Mouse (Mus musculus): ENCODE results near the gene Atp8a2. TPM values are rescaled to one million over a fixed set of nuclear protein-coding genes. Genes with fewer than 3 reads are reported as not detected.

The Atp8a2 gene
- polyA plus RNA-seq, 1 experiment from 2014 or later, result 47.2 TPM

DNA sequence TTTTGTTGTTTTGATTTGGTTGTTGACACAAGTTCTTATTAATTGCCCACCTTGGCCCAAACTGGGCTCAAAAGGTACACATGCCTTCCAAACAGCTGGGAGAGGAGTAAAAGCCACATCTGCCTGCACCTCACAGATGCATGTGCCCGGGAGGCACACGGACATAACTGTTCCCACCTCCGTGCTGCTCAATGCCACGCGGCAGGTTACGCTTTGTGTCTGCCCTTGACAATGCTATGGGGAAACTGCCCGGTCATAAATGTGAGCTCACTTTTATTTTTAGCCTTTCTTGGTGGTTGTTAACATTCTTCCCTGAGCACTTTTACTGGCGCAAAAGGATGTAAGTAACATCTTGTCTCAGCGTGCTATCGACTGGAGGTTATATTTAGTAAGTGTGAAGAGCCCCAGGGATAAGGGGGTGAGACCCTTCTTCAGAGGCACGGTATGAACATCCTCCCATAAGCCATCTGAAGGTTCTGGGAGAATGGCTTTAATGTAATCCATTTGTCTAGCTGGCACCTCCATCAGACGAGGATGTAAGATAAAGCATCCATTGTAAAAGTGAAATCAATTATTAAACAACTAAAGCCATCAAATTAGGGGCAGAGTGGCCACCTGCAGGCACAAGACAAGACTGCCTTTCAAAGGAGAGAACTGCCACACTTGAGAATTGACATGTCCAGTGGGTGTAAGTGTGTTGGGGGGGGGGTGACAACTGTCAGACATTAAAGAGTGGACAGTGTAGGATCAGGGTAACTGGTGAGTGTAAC lies 24.5 kb downstream of the Atp8a2 start:
- ATAC-seq, result no peak
- H3K9me3 ChIP-seq (ENCODE audit: control insufficient read depth, low read length), result no peaks in the 10 kb centered on the region
- no peaks in the 10 kb centered on the region for H3K4me1 ChIP-seq (replicated peaks; ENCODE audit: control insufficient read depth, insufficient read depth, low read length)
- H3K4me2 ChIP-seq (ENCODE audit: low read length), result no peak overlapping the region
- no peak overlapping the region for H3K4me3 ChIP-seq (replicated peaks; ENCODE audit: low read length)
- WGBS, result 54% methylated on average over 12 of the region's 12 CpGs
- no peaks in the 10 kb centered on the region for H3K36me3 ChIP-seq (ENCODE audit: control insufficient read depth, insufficient read depth)
- no peak overlapping the region for H3K9ac ChIP-seq (replicated peaks; ENCODE audit: low read depth, low read length)
- no peaks in the 10 kb centered on the region for H3K27me3 ChIP-seq (replicated peaks; ENCODE audit: control insufficient read depth, insufficient read depth, low read length)
- H3K27ac ChIP-seq (ENCODE audit: low read length), result no peak overlapping the region

DNA sequence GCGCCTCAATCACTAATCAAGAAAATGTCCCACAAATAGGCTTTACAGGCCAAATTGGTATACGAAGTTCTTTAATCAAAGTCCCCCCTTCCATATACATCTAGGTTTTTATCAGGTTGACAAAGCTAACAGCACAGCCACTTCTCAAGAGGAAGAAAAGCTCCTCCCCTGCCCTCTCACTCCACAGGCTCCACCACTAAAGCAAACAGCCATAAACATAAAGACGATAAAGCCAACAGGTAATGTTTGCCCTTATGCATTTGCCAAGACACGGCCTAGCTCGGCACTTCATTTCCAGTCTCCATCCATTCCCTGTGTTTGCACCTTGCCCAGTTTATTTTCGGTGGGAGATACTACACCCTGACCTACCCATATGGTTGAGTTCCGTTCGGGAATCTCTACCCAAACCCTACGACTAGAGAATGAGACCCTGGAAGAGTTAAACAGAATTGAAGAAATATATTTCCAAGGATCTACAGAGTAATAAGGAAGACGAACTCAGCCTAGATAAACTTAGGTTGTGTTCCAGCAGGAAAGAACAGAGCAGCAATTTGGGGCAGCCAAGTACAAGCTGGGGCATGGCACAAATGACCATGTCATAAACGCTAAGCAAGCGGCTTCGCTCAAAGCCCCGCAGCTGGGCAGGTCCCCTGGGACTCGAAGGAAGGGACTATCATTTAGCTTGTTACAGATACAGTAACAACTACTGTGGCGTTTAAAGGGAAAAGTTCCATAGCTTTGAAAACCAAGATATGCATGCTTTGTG lies 26.0 kb downstream of the Atp8a2 start:
- H3K4me1 ChIP-seq (replicated peaks; ENCODE audit: control insufficient read depth, insufficient read depth, low read length), result no peaks in the 10 kb centered on the region
- no peak overlapping the region for H3K4me3 ChIP-seq (replicated peaks; ENCODE audit: low read length)
- no peaks in the 10 kb centered on the region for H3K9me3 ChIP-seq (ENCODE audit: control insufficient read depth, low read length)
- no peaks in the 10 kb centered on the region for H3K36me3 ChIP-seq (ENCODE audit: control insufficient read depth, insufficient read depth)
- no peak for ATAC-seq
- H3K4me2 ChIP-seq (ENCODE audit: low read length), result no peak overlapping the region
- no peak overlapping the region for H3K9ac ChIP-seq (replicated peaks; ENCODE audit: low read depth, low read length)
- no peaks in the 10 kb centered on the region for H3K27me3 ChIP-seq (replicated peaks; ENCODE audit: control insufficient read depth, insufficient read depth, low read length)
- no peak overlapping the region for H3K27ac ChIP-seq (ENCODE audit: low read length)
- 85% methylated on average over 16 of the region's 16 CpGs for WGBS

- H3K9me3 ChIP-seq (ENCODE audit: control insufficient read depth, low read length), result no peaks in the 10 kb centered on the region
- H3K4me3 ChIP-seq (replicated peaks; ENCODE audit: low read length), result no peak overlapping the region
- no peaks in the 10 kb centered on the region for H3K36me3 ChIP-seq (ENCODE audit: control insufficient read depth, insufficient read depth)
- H3K4me1 ChIP-seq (replicated peaks; ENCODE audit: control insufficient read depth, insufficient read depth, low read length), result no peaks in the 10 kb centered on the region
- no peak overlapping the region for H3K27ac ChIP-seq (ENCODE audit: low read length)
- no peaks in the 10 kb centered on the region for H3K27me3 ChIP-seq (replicated peaks; ENCODE audit: control insufficient read depth, insufficient read depth, low read length)
- H3K4me2 ChIP-seq (ENCODE audit: low read length), result no peak overlapping the region
- WGBS, result 95% methylated on average over 3 of the region's 3 CpGs
- H3K9ac ChIP-seq (replicated peaks; ENCODE audit: low read depth, low read length), result no peak overlapping the region
- ATAC-seq, result no peak
These were observed 33.6 kb downstream of the Atp8a2 start for GRCm38 (mm10) chr14:60163367-60163766.

DNA sequence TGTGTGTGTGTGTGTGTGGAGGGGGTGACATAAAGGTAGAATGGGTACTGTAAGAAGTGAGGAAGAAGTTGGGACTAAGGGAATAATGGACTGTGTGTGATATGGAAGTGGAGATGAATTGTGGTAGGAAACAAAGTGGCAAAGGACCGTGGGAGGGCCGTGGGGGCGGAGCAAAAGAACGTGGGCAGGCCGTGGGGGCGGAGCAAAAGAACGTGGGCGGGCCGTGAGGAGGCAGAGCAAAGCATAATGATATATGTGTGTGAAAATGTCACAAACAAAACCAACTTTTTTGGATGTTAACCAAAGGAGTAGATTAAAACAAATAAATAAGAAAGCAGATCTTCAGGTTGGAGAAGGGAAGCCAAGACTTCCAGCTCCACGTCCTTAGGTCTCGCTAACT lies 44.6 kb downstream of the Atp8a2 start:
- H3K27ac ChIP-seq (ENCODE audit: low read length), result no peak overlapping the region
- H3K9ac ChIP-seq (replicated peaks; ENCODE audit: low read depth, low read length), result no peak overlapping the region
- no peaks in the 10 kb centered on the region for H3K27me3 ChIP-seq (replicated peaks; ENCODE audit: control insufficient read depth, insufficient read depth, low read length)
- WGBS, result 88% methylated on average over 11 of the region's 11 CpGs
- ATAC-seq, result no peak
- no peak overlapping the region for H3K4me2 ChIP-seq (ENCODE audit: low read length)
- H3K4me1 ChIP-seq (replicated peaks; ENCODE audit: control insufficient read depth, insufficient read depth, low read length), result no peaks in the 10 kb centered on the region
- no peaks in the 10 kb centered on the region for H3K9me3 ChIP-seq (ENCODE audit: control insufficient read depth, low read length)
- H3K36me3 ChIP-seq (ENCODE audit: control insufficient read depth, insufficient read depth), result no peaks in the 10 kb centered on the region
- H3K4me3 ChIP-seq (replicated peaks; ENCODE audit: low read length), result no peak overlapping the region

GRCm38 (mm10) chr14:60148893-60149292 lies 48.1 kb downstream of the Atp8a2 start:
- Histone ChIP-seq H3K4me3 (replicated peaks; ENCODE audit: low read length) (no peak overlapping the region), H3K9me3 (ENCODE audit: control insufficient read depth, low read length) (no peaks in the 10 kb centered on the region), H3K4me2 (ENCODE audit: low read length) (no peak overlapping the region), H3K36me3 (ENCODE audit: control insufficient read depth, insufficient read depth) (no peaks in the 10 kb centered on the region), H3K9ac (replicated peaks; ENCODE audit: low read depth, low read length) (no peak overlapping the region), H3K4me1 (replicated peaks; ENCODE audit: control insufficient read depth, insufficient read depth, low read length) (no peaks in the 10 kb centered on the region), H3K27ac (ENCODE audit: low read length) (no peak overlapping the region), H3K27me3 (replicated peaks; ENCODE audit: control insufficient read depth, insufficient read depth, low read length) (no peaks in the 10 kb centered on the region)
- ATAC-seq, result no peak
- 54% methylated on average over 3 of the region's 3 CpGs for WGBS

GRCm38 (mm10) chr14:60143234-60143633 lies 53.7 kb downstream of the Atp8a2 start:
- H3K36me3 ChIP-seq (ENCODE audit: control insufficient read depth, insufficient read depth), result no peaks in the 10 kb centered on the region
- no peak for ATAC-seq
- H3K27ac ChIP-seq (ENCODE audit: low read length), result no peak overlapping the region
- H3K27me3 ChIP-seq (replicated peaks; ENCODE audit: control insufficient read depth, insufficient read depth, low read length), result no peaks in the 10 kb centered on the region
- H3K4me3 ChIP-seq (replicated peaks; ENCODE audit: low read length), result no peak overlapping the region
- H3K9ac ChIP-seq (replicated peaks; ENCODE audit: low read depth, low read length), result no peak overlapping the region
- H3K4me1 ChIP-seq (replicated peaks; ENCODE audit: control insufficient read depth, insufficient read depth, low read length), result no peaks in the 10 kb centered on the region
- H3K4me2 ChIP-seq (ENCODE audit: low read length), result no peak overlapping the region
- no peaks in the 10 kb centered on the region for H3K9me3 ChIP-seq (ENCODE audit: control insufficient read depth, low read length)
- 74% methylated on average over 10 of the region's 10 CpGs for WGBS

GRCm38 (mm10) chr14:60138339-60138738 lies 58.6 kb downstream of the Atp8a2 start:
- no peak overlapping the region for H3K9ac ChIP-seq (replicated peaks; ENCODE audit: low read depth, low read length)
- ATAC-seq, result no peak
- H3K9me3 ChIP-seq (ENCODE audit: control insufficient read depth, low read length), result no peaks in the 10 kb centered on the region
- 95% methylated on average over 3 of the region's 4 CpGs for WGBS
- H3K27ac ChIP-seq (ENCODE audit: low read length), result no peak overlapping the region
- H3K4me3 ChIP-seq (replicated peaks; ENCODE audit: low read length), result no peak overlapping the region
- no peaks in the 10 kb centered on the region for H3K36me3 ChIP-seq (ENCODE audit: control insufficient read depth, insufficient read depth)
- no peaks in the 10 kb centered on the region for H3K4me1 ChIP-seq (replicated peaks; ENCODE audit: control insufficient read depth, insufficient read depth, low read length)
- H3K4me2 ChIP-seq (ENCODE audit: low read length), result no peak overlapping the region
- no peaks in the 10 kb centered on the region for H3K27me3 ChIP-seq (replicated peaks; ENCODE audit: control insufficient read depth, insufficient read depth, low read length)

DNA sequence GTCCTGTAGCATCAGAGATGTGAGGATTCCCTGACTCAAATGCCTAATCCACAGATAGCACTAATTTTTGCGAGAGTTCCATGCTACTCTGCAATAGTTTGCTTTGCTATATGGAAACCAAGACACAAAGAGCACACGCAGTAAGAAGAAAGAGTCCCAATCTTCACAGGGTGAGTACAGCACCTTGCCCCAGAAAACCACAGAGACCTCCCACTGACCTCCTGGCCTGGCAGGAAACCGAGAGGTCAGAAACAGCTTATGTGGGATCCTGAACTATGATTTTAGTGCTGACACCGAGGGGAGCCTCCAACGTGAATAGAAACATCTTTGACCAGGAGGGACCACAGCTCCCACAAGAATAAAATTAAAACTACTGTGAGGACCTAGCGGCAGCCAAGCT lies 59.2 kb downstream of the Atp8a2 start:
- no peak overlapping the region for H3K27ac ChIP-seq (ENCODE audit: low read length)
- no peaks in the 10 kb centered on the region for H3K27me3 ChIP-seq (replicated peaks; ENCODE audit: control insufficient read depth, insufficient read depth, low read length)
- no peaks in the 10 kb centered on the region for H3K9me3 ChIP-seq (ENCODE audit: control insufficient read depth, low read length)
- no peak overlapping the region for H3K9ac ChIP-seq (replicated peaks; ENCODE audit: low read depth, low read length)
- no peak overlapping the region for H3K4me2 ChIP-seq (ENCODE audit: low read length)
- no peaks in the 10 kb centered on the region for H3K36me3 ChIP-seq (ENCODE audit: control insufficient read depth, insufficient read depth)
- no peak for ATAC-seq
- no peak overlapping the region for H3K4me3 ChIP-seq (replicated peaks; ENCODE audit: low read length)
- 75% methylated on average over 6 of the region's 6 CpGs for WGBS
- H3K4me1 ChIP-seq (replicated peaks; ENCODE audit: control insufficient read depth, insufficient read depth, low read length), result no peaks in the 10 kb centered on the region

GRCm38 (mm10) chr14:60135801-60136200 lies 61.2 kb downstream of the Atp8a2 start:
- Histone ChIP-seq H3K27ac (ENCODE audit: low read length) (no peak overlapping the region), H3K4me2 (ENCODE audit: low read length) (no peak overlapping the region), H3K9ac (replicated peaks; ENCODE audit: low read depth, low read length) (no peak overlapping the region), H3K9me3 (ENCODE audit: control insufficient read depth, low read length) (no peaks in the 10 kb centered on the region), H3K27me3 (replicated peaks; ENCODE audit: control insufficient read depth, insufficient read depth, low read length) (no peaks in the 10 kb centered on the region), H3K4me3 (replicated peaks; ENCODE audit: low read length) (no peak overlapping the region), H3K4me1 (replicated peaks; ENCODE audit: control insufficient read depth, insufficient read depth, low read length) (no peaks in the 10 kb centered on the region), H3K36me3 (ENCODE audit: control insufficient read depth, insufficient read depth) (no peaks in the 10 kb centered on the region)
- ATAC-seq, result no peak
- 86% methylated on average over 4 of the region's 4 CpGs for WGBS

All from forebrain, embryonic 16.5 days (tissue).